Mouse (Mus musculus) embryonic facial prominence, embryonic 13.5 days (tissue): Measurements from ENCODE around the gene Otud7b. TPM values are rescaled to one million over a fixed set of nuclear protein-coding genes. Genes with fewer than 3 reads are reported as not detected.

ENCODE experiments used
- ATAC-seq: fragments of 200-750 bp; cut with Nextera tagmentation; 2 replicates; pipeline ENCODE4 v1.8.0; 2017; ENCODE audit warnings: low read depth; ENCODE audit not compliant: insufficient number of reproducible peaks, insufficient read depth, low FRiP score, low TSS enrichment
- H3K27ac ChIP-seq: fragments of 300-500 bp; sonication (generic); 2 replicates; pipeline ENCODE4 v1.5.1; 2015; ENCODE audit warnings: moderate library complexity, mild to moderate bottlenecking, inconsistent platforms
- H3K27me3 ChIP-seq: fragments of 300-500 bp; sonication (generic); 2 replicates; pipeline ENCODE4 v1.6.1; 2015; ENCODE audit warnings: mild to moderate bottlenecking, inconsistent platforms
- H3K36me3 ChIP-seq: fragments of 300-500 bp; sonication (generic); 2 replicates; pipeline ENCODE4 v1.6.1; 2015; ENCODE audit warnings: mild to moderate bottlenecking, inconsistent platforms
- H3K4me1 ChIP-seq: fragments of 300-500 bp; sonication (generic); 2 replicates; pipeline ENCODE4 v1.6.1; 2015; ENCODE audit warnings: inconsistent platforms
- H3K4me2 ChIP-seq: fragments of 300-500 bp; sonication (generic); 2 replicates; pipeline ENCODE4 v1.6.1; 2015; ENCODE audit warnings: moderate library complexity, mild to moderate bottlenecking, inconsistent platforms
- H3K4me3 ChIP-seq: fragments of 300-500 bp; sonication (generic); 2 replicates; pipeline ENCODE4 v1.5.1; 2015; ENCODE audit warnings: mild to moderate bottlenecking, inconsistent platforms
- H3K9ac ChIP-seq: fragments of 300-500 bp; sonication (generic); 2 replicates; pipeline ENCODE4 v1.6.1; 2015; ENCODE audit warnings: mild to moderate bottlenecking, inconsistent platforms
- H3K9me3 ChIP-seq: fragments of 300-500 bp; sonication (generic); 2 replicates; pipeline ENCODE4 v1.6.1; 2016; ENCODE audit warnings: inconsistent platforms
- WGBS: fragments of 180-500 bp; shearing (Covaris S2); methylation state at CpG from one replicate; pipeline ENCODE4 v1.1.7; 2015; ENCODE audit warnings: mixed read lengths; 5-methylcytosine and 5-hydroxymethylcytosine counted together
- polyA plus RNA-seq: library from polyadenylated mRNA; unstranded; fragments of >200 nt; fragmentation: Nextera tagmentation; extraction: Ambion mirVana; gene quantifications from 2 replicates; pipeline ENCODE4 v1.2.1, GENCODE M21; 2015

The Otud7b gene
- polyA plus RNA-seq, 1 experiment from 2014 or later, result 23.8 TPM

DNA sequence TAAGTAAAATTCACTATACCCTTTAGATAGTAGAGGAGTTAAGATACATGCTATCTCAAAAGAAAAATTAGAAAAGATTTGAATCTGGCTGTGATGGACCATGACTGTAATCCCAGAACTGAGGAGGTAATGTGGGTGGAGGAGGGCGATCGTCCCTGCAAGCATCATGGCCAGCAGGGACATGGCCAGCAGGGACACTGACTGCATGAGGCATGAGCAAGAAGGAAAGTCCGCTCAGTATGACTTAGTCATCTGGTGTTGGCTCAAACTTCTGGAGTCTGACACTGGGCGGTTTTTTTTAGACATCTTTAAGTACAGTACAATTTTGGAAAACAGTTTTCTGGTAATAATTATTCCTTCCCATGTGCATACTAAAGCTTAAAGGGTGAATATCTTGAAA is 16.5 kb upstream of the Otud7b start:
- Histone ChIP-seq H3K9me3 (no peaks in the 10 kb centered on the region), H3K27me3 (no peaks in the 10 kb centered on the region), H3K27ac (no peak overlapping the region), H3K4me3 (no peak overlapping the region), H3K36me3 (no peaks in the 10 kb centered on the region), H3K4me2 (no peak overlapping the region), H3K9ac (no peak overlapping the region), H3K4me1 (peaks cover 3% of the 10 kb centered on the region; the same call in 1 of the 2 replicates)
- 78% methylated on average over 4 of the region's 4 CpGs for WGBS
- ATAC-seq, result no peak

GRCm38 (mm10) chr3:96089882-96090489 is 14.3 kb upstream of the Otud7b start:
- no peaks in the 10 kb centered on the region for H3K9me3 ChIP-seq

DNA sequence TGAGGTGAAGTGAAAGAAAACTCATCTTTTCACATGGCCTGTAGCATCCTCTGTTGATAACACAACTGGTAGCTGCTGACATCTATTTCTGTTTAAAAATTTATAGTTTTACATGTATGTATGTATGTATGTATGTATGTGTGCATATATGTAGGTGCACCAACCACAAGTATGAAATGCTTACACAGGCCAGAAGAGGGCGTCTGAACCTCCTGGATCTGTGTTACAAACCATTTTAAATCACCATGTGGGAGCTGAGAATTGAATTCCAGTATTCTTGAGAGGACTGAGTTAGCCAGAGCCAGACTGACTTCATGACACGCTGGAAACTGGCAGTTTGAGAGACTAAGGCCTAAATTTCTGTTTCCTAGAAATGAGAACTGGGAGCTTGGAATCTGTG is 13.2 kb upstream of the Otud7b start:
- 69% methylated on average over 2 of the region's 2 CpGs for WGBS

More at GRCm38 (mm10) chr3:96089882-96090489, 14.3 kb upstream of the Otud7b start:
- H3K36me3 ChIP-seq, result no peaks in the 10 kb centered on the region
- H3K27ac ChIP-seq, result no peak overlapping the region
- H3K9ac ChIP-seq, result no peak overlapping the region
- 61% methylated on average over 2 of the region's 2 CpGs for WGBS
- no peaks in the 10 kb centered on the region for H3K27me3 ChIP-seq
- H3K4me1 ChIP-seq, result no peaks in the 10 kb centered on the region
- ATAC-seq, result no peak
- H3K4me3 ChIP-seq, result no peak overlapping the region
- H3K4me2 ChIP-seq, result no peak overlapping the region

GRCm38 (mm10) chr3:96091966-96092365 is 12.4 kb upstream of the Otud7b start:
- Histone ChIP-seq H3K27ac (no peak overlapping the region), H3K4me2 (no peak overlapping the region), H3K9me3 (no peaks in the 10 kb centered on the region), H3K36me3 (no peaks in the 10 kb centered on the region), H3K4me3 (no peak overlapping the region), H3K9ac (no peak overlapping the region), H3K4me1 (no peaks in the 10 kb centered on the region), H3K27me3 (no peaks in the 10 kb centered on the region)
- no peak for ATAC-seq
- 72% methylated on average over 6 of the region's 6 CpGs for WGBS

More for the DNA sequence above, 13.2 kb upstream of the Otud7b start:
- H3K4me2 ChIP-seq, result no peak overlapping the region
- ATAC-seq, result no peak
- H3K36me3 ChIP-seq, result no peaks in the 10 kb centered on the region
- H3K27ac ChIP-seq, result no peak overlapping the region
- H3K9ac ChIP-seq, result no peak overlapping the region
- no peaks in the 10 kb centered on the region for H3K9me3 ChIP-seq
- H3K4me3 ChIP-seq, result no peak overlapping the region
- no peaks in the 10 kb centered on the region for H3K27me3 ChIP-seq
- no peaks in the 10 kb centered on the region for H3K4me1 ChIP-seq

- H3K9me3 ChIP-seq, result no peaks in the 10 kb centered on the region
- H3K9ac ChIP-seq, result no peak overlapping the region
- H3K27ac ChIP-seq, result no peak overlapping the region
- no peaks in the 10 kb centered on the region for H3K36me3 ChIP-seq
- ATAC-seq, result no peak
- H3K4me3 ChIP-seq, result no peak overlapping the region
- H3K4me2 ChIP-seq, result no peak overlapping the region
- no peaks in the 10 kb centered on the region for H3K27me3 ChIP-seq
- 59% methylated on average over 13 of the region's 13 CpGs for WGBS
- no peaks in the 10 kb centered on the region for H3K4me1 ChIP-seq
These were observed 10.8 kb upstream of the Otud7b start for GRCm38 (mm10) chr3:96093509-96093908.

GRCm38 (mm10) chr3:96094203-96094602 is 10.1 kb upstream of the Otud7b start:
- Histone ChIP-seq H3K4me2 (no peak overlapping the region), H3K4me1 (no peaks in the 10 kb centered on the region), H3K9ac (no peak overlapping the region), H3K27ac (no peak overlapping the region), H3K36me3 (no peaks in the 10 kb centered on the region), H3K27me3 (no peaks in the 10 kb centered on the region), H3K4me3 (no peak overlapping the region), H3K9me3 (no peaks in the 10 kb centered on the region)
- ATAC-seq, result no peak
- WGBS, result 77% methylated on average over 13 of the region's 13 CpGs

DNA sequence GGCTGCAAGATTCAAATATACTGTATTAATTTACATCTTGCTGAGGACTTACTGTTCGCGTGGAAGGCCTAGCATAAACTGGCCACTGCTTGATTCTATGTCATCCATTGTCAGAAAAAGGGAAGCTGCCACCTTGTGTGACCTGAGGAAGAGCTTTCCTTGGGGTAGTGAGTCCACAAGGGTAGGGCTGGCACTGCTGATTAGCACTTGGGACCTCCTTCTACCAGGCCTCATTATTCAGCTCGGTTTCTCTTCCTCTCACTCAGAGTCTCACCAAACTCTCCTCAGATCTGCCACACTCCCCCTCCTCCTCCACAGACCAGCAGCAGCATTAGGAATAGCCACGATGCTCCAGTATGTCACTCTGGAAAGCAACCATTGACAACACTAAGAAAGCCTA is 6.2 kb upstream of the Otud7b start:
- H3K9me3 ChIP-seq, result no peaks in the 10 kb centered on the region
- no peak overlapping the region for H3K4me2 ChIP-seq
- H3K36me3 ChIP-seq, result no peaks in the 10 kb centered on the region
- no peaks in the 10 kb centered on the region for H3K27me3 ChIP-seq
- no peak overlapping the region for H3K9ac ChIP-seq
- no peak overlapping the region for H3K4me3 ChIP-seq
- peaks cover 8% of the 10 kb centered on the region for H3K4me1 ChIP-seq
- ATAC-seq, result no peak
- H3K27ac ChIP-seq, result no peak overlapping the region
- 73% methylated on average over 4 of the region's 4 CpGs for WGBS

DNA sequence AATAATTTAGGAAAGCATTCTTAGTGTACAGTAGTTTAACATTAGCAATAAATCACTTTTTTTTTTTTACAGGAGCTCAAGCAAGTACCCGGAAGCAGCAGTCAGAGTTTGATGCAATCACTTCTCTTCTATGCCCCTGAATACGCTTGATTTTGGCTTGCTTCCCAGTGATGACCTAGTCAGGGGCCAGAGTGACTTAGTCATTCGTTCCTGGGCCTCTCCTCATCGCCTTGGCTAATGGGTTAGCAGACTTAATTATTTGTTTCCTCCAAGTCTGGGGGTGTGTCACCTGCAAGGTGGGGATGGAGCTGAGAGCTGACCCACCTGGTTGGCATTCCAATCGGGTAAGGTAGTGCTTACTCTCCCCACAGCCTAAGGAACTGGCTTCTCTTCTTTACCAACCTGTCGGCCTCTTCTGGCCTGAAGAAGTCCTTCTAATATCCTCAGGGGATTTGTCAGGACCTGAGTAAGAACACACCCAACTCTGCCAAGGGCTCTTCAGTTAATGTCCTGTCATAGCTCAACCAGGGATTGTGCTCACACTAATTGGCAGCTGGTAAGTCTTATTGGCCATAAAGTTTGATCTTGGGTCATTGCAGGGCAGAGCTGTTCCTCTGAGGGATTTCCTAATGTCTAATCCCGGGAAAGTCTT is 5.6 kb upstream of the Otud7b start:
- ATAC-seq, result no peak
- no peak overlapping the region for H3K4me3 ChIP-seq
- peaks cover 8% of the 10 kb centered on the region for H3K4me1 ChIP-seq
- no peaks in the 10 kb centered on the region for H3K36me3 ChIP-seq
- H3K27ac ChIP-seq, result no peak overlapping the region
- H3K4me2 ChIP-seq, result no peak overlapping the region
- WGBS, result 57% methylated on average over 7 of the region's 7 CpGs
- no peak overlapping the region for H3K9ac ChIP-seq
- no peaks in the 10 kb centered on the region for H3K27me3 ChIP-seq
- no peaks in the 10 kb centered on the region for H3K9me3 ChIP-seq

- H3K4me1 ChIP-seq, result peaks cover 14% of the 10 kb centered on the region
- peak overlapping the region; percentile 52 for H3K4me2 ChIP-seq
- no peaks in the 10 kb centered on the region for H3K27me3 ChIP-seq
- no peak overlapping the region for H3K9ac ChIP-seq
- peak overlapping the region; percentile 22 for H3K4me3 ChIP-seq
- no peak overlapping the region for H3K27ac ChIP-seq
- WGBS, result 18% methylated on average over 14 of the region's 14 CpGs
- no peak for ATAC-seq
- H3K36me3 ChIP-seq, result no peaks in the 10 kb centered on the region
- H3K9me3 ChIP-seq, result no peaks in the 10 kb centered on the region
These were observed 2.0 kb upstream of the Otud7b start for GRCm38 (mm10) chr3:96102100-96102872.

DNA sequence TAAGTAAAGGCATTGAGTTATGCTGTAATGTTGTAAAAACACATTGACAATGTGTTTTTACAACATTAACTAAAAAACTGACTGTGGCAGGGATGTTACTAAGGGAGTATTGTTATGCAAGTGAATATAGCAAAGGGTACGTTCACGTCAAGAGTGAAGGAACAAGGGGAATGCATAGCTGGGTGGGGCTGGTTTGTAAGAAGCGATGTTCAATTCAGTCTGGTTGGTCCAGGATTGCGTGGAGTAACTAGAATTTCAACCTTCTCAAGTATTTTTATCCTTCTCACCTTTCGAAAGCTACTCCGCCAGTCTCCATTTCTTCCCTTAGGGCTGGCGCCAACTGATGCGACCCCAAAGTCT is 446 bp upstream of the Otud7b start:
- H3K9me3 ChIP-seq, result no peaks in the 10 kb centered on the region
- H3K27ac ChIP-seq, result peak overlapping the region; percentile 90
- no peaks in the 10 kb centered on the region for H3K27me3 ChIP-seq
- WGBS, result 2% methylated on average over 8 of the region's 8 CpGs
- peak overlapping the region; percentile 87 for H3K4me3 ChIP-seq
- peaks cover 14% of the 10 kb centered on the region for H3K4me1 ChIP-seq
- peak; percentile 78 for ATAC-seq
- H3K4me2 ChIP-seq, result peak overlapping the region; percentile 74
- peak overlapping the region; percentile 93 for H3K9ac ChIP-seq
- no peaks in the 10 kb centered on the region for H3K36me3 ChIP-seq

- H3K4me1 ChIP-seq, result peaks cover 14% of the 10 kb centered on the region
- peak overlapping the region; percentile 93 for H3K9ac ChIP-seq
- no peaks in the 10 kb centered on the region for H3K9me3 ChIP-seq
- peak overlapping the region; percentile 87 for H3K4me3 ChIP-seq
- H3K36me3 ChIP-seq, result no peaks in the 10 kb centered on the region
- ATAC-seq, result no peak
- H3K4me2 ChIP-seq, result peak overlapping the region; percentile 74
- H3K27me3 ChIP-seq, result no peaks in the 10 kb centered on the region
- WGBS, result 5% methylated on average over 10 of the region's 10 CpGs
- peak overlapping the region; percentile 90; the same call in 1 of the 2 replicates for H3K27ac ChIP-seq
These were observed 963 bp downstream of the Otud7b start for GRCm38 (mm10) chr3:96105232-96105747.
